In the genomic region with DNA sequence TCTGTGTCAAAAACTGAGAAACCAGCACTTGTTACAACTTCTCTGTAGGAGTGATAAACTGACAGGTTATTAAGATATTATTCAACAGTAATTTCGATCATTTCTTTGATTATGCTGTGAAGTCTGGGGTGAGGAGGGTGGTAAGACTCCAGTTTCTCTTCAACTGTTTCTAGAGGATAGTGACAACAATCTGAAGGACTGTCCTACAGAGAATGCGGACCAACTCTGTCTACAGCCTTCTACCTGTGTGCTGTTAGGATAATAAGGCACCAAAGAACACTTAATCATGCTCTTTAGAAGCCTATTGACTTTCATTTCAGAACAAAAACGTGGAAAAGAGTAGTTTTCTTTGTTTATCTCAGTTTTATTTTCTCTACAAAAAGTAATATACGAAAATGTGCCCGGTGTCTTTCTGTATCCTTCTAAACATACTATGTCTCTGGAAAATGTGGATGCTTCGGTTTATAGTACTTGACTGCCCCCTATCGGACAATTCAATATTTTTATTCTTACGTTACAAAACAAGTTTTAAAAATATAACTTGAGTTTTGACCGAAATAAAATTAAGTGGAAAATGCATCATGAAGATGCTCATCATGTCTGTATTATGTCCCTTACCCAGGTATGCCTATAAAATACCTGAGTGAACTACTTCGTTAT, we compare ENCODE assay signal across 13 mouse cellular contexts. TPM values are rescaled to one million over a fixed set of nuclear protein-coding genes. Genes with fewer than 3 reads are reported as not detected.
DNase-seq lines count a peak whose midpoint lies in the region; ATAC-seq and TF ChIP-seq lines count a peak whose summit lies in the region.
"Had no signal": no experiment of that assay in that cellular context is flagged by ENCODE, and none has a peak within 500 bp of the region (broad histone marks: within the 10 kb centered on the region; RNA-seq: fewer than 3 reads in every experiment).

No protein-coding gene starts in this region.

- no peak overlapping the region for H3K4me3 ChIP-seq in hindbrain, embryonic 14.5 days (replicated peaks; ENCODE audit: low read length)
- no peak overlapping the region for H3K4me3 ChIP-seq in hindbrain, embryonic 13.5 days
- H3K4me3 ChIP-seq in E14TG2a.4 (replicated peaks; ENCODE audit: low read length), result no peak overlapping the region
- no peak overlapping the region for H3K4me3 ChIP-seq in heart, embryonic 10.5 days
- H3K4me3 ChIP-seq: embryonic facial prominence, embryonic 13.5 days; limb, embryonic 15.5 days had no signal

- 34% methylated on average over 10 of the region's 10 CpGs for WGBS in hindbrain, embryonic 14.5 days
- 37% methylated on average over 10 of the region's 10 CpGs for WGBS in hindbrain, embryonic 13.5 days
- WGBS in heart, embryonic 10.5 days, result 39% methylated on average over 10 of the region's 10 CpGs

- no peak overlapping the region for H3K9ac ChIP-seq in hindbrain, embryonic 14.5 days
- H3K9ac ChIP-seq in hindbrain, embryonic 13.5 days, result no peak overlapping the region
- H3K9ac ChIP-seq: embryonic facial prominence, embryonic 13.5 days; limb, embryonic 15.5 days had no signal

- H3K4me2 ChIP-seq in hindbrain, embryonic 14.5 days (replicated peaks), result no peak overlapping the region
- no peak overlapping the region for H3K4me2 ChIP-seq in hindbrain, embryonic 13.5 days
- H3K4me2 ChIP-seq: embryonic facial prominence, embryonic 13.5 days; limb, embryonic 15.5 days had no signal

- no peaks in the 10 kb centered on the region for H3K4me1 ChIP-seq in hindbrain, embryonic 14.5 days (replicated peaks; ENCODE audit: control insufficient read depth, insufficient read depth, low read length)
- H3K4me1 ChIP-seq in hindbrain, embryonic 13.5 days (replicated peaks), result 0 out of 2 replicates have a peak, but pooled peaks cover 2% of the 10 kb centered on the region
- H3K4me1 ChIP-seq in E14TG2a.4 (replicated peaks; ENCODE audit: low read depth, low read length), result no peaks in the 10 kb centered on the region
- no peaks in the 10 kb centered on the region for H3K4me1 ChIP-seq in heart, embryonic 10.5 days
- H3K4me1 ChIP-seq: embryonic facial prominence, embryonic 13.5 days; limb, embryonic 15.5 days had no signal

- peak; percentile 85 for DNase-seq in hindbrain, embryonic 14.5 days (ENCODE audit: low spot score)
- DNase-seq in 3T3-L1 (ENCODE audit: low read depth, low spot score), result peak; percentile 69
- peak; percentile 70 for DNase-seq in embryo, embryonic 11 days
- no peak for DNase-seq in ovary, postnatal 36 days (ENCODE audit: low spot score)
- no peak for DNase-seq in heart, embryonic 10.5 days (ENCODE audit: low spot score)
- DNase-seq in urinary bladder, postnatal 4 days (ENCODE audit: low spot score in 2 of 2), result no peak
- DNase-seq: heart, adult 18-20 months; kidney, postnatal 10 days; thymus, postnatal 25 days had no signal

- no peak overlapping the region for H3K27ac ChIP-seq in hindbrain, embryonic 14.5 days
- H3K27ac ChIP-seq in hindbrain, embryonic 13.5 days, result no peak overlapping the region
- H3K27ac ChIP-seq in heart, embryonic 10.5 days, result no peak overlapping the region
- H3K27ac ChIP-seq: embryonic facial prominence, embryonic 13.5 days; limb, embryonic 15.5 days had no signal

- no peaks in the 10 kb centered on the region for H3K27me3 ChIP-seq in hindbrain, embryonic 14.5 days (ENCODE audit: control insufficient read depth, insufficient read depth, low read length)
- H3K27me3 ChIP-seq in hindbrain, embryonic 13.5 days, result no peaks in the 10 kb centered on the region
- no peaks in the 10 kb centered on the region for H3K27me3 ChIP-seq in E14TG2a.4 (ENCODE audit: insufficient read depth, low read length)
- H3K27me3 ChIP-seq in heart, embryonic 10.5 days (ENCODE audit: insufficient read depth, poor library complexity, severe bottlenecking), result no peaks in the 10 kb centered on the region
- H3K27me3 ChIP-seq: limb, embryonic 15.5 days had no signal

- no peaks in the 10 kb centered on the region for H3K9me3 ChIP-seq in hindbrain, embryonic 14.5 days (ENCODE audit: control insufficient read depth, low read length)
- no peaks in the 10 kb centered on the region for H3K9me3 ChIP-seq in hindbrain, embryonic 13.5 days
- no peaks in the 10 kb centered on the region for H3K9me3 ChIP-seq in E14TG2a.4 (ENCODE audit: low read length)
- no peaks in the 10 kb centered on the region for H3K9me3 ChIP-seq in heart, embryonic 10.5 days
- H3K9me3 ChIP-seq: embryonic facial prominence, embryonic 13.5 days; limb, embryonic 15.5 days had no signal

- no peak for ATAC-seq in hindbrain, embryonic 14.5 days (ENCODE audit: low FRiP score)
- no peak for ATAC-seq in hindbrain, embryonic 13.5 days (ENCODE audit: low FRiP score)

- no peaks in the 10 kb centered on the region for H3K36me3 ChIP-seq in hindbrain, embryonic 14.5 days (replicated peaks; ENCODE audit: control insufficient read depth, insufficient read depth)
- H3K36me3 ChIP-seq in hindbrain, embryonic 13.5 days, result no peaks in the 10 kb centered on the region
- H3K36me3 ChIP-seq in E14TG2a.4 (ENCODE audit: insufficient read depth, low read length), result no peaks in the 10 kb centered on the region
- H3K36me3 ChIP-seq in heart, embryonic 10.5 days, result no peaks in the 10 kb centered on the region
- H3K36me3 ChIP-seq: embryonic facial prominence, embryonic 13.5 days; limb, embryonic 15.5 days had no signal

- TF ChIP-seq CTCF in E14TG2a.4 (conservative IDR thresholded peaks at IDR 0.05; ENCODE audit: low read length), result peak; percentile 50

RNA-seq across cellular contexts. Expression of a gene that starts 8.4 kb away (rescaled TPM):
- 15.0 and 16.9 TPM in 2 replicates for polyA plus RNA-seq in hindbrain, embryonic 14.5 days (2014; fragmentation: Nextera tagmentation; extraction: Ambion mirVana)
- 13.3 and 15.5 TPM in 2 replicates for polyA plus RNA-seq in hindbrain, embryonic 13.5 days (2015; fragmentation: Nextera tagmentation; extraction: Ambion mirVana)
- 0.09 TPM in 1 of 2 replicates, not detected in the other for polyA plus RNA-seq in heart, embryonic 10.5 days (2016; fragmentation: Nextera tagmentation; extraction: Ambion mirVana)

Comparison
In these comparisons a context has a peak if more than half of its experiments do, and no peak if none do; other contexts are left out.
1. DNase-seq: peak in hindbrain, embryonic 14.5 days (single experiment), 3T3-L1 (single experiment) and embryo, embryonic 11 days (single experiment); none in ovary, postnatal 36 days (single experiment), heart, embryonic 10.5 days (single experiment) and urinary bladder, postnatal 4 days (0 of 2).
2. RNA of a gene that starts 8.4 kb away (polyA plus RNA-seq): 15.0 to 16.9 TPM in hindbrain, embryonic 14.5 days and 13.3 to 15.5 TPM in hindbrain, embryonic 13.5 days; 0.09 TPM in heart, embryonic 10.5 days; every median in the first group is over 10 times any median in the second.